Mouse (Mus musculus) erythroblast, embryonic 14.5 days (primary cell): ENCODE data around the gene Gapvd1.

ENCODE experiments used
- GATA1 ChIP-seq: IDR thresholded peaks from 2 replicates; pipeline ENCODE4 v1.6.1; 2012; ENCODE audit warnings: low read length, inconsistent platforms, mixed read lengths
- TAL1 ChIP-seq: IDR thresholded peaks from 3 replicates; pipeline ENCODE4 v1.6.1; 2012; ENCODE audit warnings: low read length, inconsistent platforms, mixed read lengths

- TF ChIP-seq GATA1, result no peak
- TF ChIP-seq TAL1, result no peak
Observed at GRCm38 (mm10) chr2:34774493-34774892, 19.5 kb upstream of the Gapvd1 start.
